Mouse (Mus musculus): ENCODE measurements around the gene Olfr248.
"Not testable (repeated sequence)": the region's sequence is repeated elsewhere in the genome, so short reads cannot be mapped to it uniquely, and the experiment has no call there.

Olfr248 gene

DNA sequence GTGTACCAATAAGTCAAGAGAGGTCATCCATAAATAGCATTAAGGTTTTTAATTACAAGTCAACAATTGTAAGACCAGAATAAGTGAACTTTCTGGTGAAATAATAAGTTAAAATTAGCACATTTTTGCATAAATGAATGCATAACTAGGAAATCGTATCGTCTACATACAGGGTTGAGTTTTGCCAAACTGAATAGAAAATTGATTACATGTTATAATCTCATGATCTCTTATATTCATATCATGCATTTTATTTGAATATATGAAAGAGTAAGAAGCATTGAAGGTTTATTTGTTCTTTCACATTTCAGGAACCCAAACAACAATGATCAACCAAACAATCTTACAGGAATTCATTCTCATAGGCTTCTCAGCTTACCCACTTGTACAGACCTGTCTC, at the start of gene Olfr248:
Olfr248 (plus strand) TSS at position 301 of the 400 bp plus-strand sequence.
- no peak for DNase-seq

DNA sequence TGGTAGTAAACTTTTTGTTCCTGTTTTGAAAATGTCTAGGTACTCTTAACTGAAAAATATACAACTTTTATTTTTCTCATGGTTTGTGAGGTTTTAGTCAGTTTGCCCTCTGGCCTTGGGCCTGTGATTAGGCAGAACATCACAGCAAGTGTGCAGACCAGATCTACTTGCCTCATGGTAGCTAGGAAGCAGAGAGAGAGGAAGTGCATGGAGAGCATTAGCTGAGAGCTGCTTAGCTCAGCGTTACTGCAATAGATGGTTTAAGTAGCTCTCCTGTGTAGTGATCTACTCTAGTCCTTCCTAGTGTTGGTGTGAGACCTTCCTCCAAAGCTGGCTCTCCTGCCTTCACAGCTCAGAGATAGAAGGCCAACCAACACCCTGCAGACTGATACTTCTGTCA, 37.2 kb upstream of the Olfr248 start:
- not testable (repeated sequence) for DNase-seq

DNA sequence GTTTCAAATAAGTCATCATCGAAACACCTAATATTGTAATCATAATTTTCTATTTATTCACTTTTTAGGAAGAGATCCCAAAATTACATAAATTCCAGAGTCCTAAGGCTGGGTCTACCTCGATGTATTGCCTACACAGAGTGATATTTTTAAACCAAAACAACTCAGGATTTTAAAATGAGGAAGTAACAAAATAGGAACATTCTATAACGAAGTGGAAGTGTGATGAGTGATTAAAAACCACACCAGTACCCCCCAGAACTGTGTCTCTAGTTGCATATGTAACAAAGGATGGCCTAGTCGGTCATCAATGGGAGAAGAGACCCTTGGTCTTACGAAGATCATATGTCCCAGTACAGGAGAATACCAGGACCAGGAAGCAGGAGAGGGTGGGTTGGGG, 36.2 kb upstream of the Olfr248 start:
- no peak for DNase-seq

DNA sequence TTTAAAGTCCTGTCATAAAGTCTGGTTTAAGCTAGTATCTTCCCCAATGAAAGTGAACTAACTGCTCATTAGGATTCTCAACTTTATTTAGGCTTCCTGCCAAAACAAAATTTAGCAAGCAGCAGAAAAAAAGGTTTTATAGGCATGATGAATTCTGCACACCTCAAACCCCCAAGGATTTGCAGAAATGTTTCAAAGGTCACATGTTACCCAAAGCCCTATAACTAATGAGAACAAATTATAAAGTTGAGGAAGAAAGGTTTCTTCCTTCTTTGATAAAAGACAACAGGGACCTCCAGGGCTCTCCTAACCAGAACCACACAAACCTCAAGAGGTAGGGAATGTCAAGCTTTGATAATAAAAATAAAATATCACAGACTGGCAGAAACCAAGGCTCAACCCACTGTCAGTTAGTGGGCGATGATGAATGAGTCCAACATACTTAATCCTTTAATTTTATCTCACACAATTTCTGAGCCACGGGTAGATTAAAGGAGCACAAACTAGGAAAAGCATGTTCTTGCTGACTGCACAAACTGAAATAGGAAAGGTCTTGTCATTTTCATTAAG, 25.9 kb upstream of the Olfr248 start, which contains the start of gene Olfr417:
Olfr417 (plus strand) TSS at position 241 of the 570 bp plus-strand sequence.
- no peak for DNase-seq

DNA sequence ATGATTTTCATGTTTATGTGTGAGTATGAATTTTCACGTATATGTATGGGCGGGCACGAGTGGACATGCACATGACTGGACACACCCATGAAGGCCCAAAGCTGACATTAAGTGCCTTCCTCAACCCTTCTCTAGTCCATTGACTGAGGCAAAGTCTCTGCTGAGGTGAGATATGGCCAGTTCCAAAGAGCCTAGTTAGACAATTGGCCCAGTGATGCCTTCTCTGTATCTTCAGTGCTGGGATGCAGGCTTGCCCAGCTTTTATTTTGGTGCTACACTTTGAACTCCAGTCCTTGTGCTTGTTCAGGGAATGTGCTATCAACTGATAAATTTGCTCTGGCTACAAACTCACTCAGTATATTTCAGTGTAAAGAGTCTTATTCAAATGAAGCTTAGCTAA, 17.0 kb upstream of the Olfr248 start:
- no peak for DNase-seq

DNA sequence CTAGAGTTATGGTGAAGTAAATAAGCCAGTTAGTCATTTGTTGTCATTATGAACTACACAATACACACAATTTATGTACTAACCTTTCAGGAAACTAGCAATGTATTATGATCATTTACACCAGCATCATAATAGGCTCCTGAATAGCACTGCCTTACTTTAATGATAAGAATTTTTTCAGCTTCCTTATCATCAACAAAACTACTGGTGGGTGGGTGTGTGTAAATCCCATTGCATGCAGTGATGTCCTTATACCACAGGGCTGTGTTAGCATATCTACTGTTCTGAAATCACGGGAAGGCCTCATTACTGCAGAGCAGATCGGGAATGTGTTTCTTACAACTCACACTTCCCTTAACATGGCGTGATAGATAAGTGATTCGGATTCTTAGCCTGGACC, 32.1 kb downstream of the Olfr248 start:
- DNase-seq = no peak

DNA sequence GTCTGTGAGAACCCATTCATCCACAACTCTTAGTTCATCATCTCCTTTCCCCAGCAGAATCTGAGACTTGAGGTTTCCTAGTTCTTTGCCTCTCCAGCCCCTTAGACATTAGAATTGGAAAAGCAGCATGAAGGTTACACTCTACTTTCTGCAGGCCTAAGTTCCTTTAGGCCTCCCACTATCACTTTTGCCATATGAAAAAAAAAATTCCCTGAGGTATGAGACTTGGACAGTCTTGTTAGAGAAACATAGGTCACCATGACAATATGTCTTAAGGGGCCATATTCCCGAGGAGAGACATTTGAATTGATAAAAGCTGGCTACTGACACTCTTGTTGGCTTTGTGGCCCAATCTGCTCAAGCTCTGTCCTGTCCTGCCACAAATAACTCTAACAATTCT, 32.9 kb downstream of the Olfr248 start, which contains the start of gene Olfr414:
Olfr414 (plus strand) TSS at position 301 of the 400 bp plus-strand sequence.
- DNase-seq = no peak

DNA sequence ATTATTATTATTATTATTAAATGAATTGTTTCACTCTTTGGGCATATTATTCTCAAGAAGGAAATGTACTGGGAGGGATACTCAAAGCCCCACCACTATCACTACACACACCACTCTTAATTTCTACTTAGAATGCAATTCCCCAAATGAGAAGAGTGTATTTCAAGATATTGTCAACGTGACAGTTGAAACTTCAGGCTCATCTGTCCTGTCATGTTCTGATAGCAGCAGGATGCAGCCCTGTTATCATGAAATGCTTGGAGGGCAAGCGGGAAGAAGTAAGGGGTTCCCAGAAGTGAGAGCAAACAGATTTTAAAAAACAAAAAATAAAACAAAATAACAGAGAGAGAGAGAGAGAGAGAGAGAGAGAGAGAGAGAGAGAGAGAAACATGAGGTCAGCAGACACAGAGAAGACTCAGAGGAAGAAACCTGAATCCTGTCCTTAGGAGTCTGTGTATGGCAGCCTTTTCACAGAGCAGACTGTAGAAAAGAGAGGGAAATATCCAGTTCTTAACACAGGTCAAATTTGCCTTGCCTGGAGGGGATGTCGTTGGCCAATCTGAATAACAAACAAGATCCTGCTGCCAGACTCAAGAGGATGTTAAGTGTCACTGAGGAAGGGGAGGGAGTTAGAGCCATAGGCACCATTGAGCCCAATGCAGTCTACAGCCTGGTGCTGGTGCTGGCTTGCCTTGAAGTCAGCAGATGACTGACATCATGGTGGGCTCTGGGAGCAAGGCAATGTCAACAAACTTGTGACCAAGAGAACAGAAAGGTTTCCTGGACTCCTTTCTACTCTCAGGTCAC, 35.5 kb downstream of the Olfr248 start:
- no peak for DNase-seq

DNA sequence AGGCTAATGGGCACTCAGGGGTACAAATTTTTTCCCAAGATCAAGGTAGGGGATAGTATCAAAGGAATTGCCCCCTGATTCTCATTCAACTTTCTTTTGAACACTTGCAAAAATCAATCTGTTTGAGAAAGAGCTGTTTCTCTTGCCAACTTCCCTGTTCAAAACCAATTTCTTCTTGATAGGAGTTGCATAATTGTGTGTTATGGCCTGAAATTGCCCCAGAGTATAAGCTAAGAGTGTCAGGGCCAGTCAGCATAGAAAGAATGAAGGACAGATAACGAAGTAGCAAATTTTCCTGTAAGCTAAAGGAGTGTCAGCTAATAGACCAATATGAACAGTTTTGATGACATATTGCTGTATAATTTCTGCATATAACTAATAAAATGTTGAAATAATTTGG, 36.6 kb downstream of the Olfr248 start:
- DNase-seq = no peak

DNA sequence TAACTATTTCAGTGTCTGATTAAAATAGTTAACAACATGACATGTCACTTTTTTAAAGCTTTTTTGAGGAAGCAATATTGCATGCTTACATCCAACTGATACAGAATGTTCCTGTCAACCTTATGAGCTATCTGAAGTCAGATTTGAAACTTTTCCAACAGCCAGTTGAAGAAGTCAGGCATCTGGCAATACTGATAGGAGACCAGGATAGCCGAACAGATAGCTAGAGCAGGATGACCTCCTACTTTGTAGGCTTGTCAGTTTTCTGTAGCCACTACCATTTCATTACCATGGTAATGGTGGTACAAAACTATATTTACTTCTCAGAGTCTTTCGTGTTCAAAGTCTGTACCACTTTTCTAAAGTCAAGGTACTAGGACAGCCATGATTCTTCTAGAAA, 37.6 kb downstream of the Olfr248 start:
- DNase-seq = no peak

DNA sequence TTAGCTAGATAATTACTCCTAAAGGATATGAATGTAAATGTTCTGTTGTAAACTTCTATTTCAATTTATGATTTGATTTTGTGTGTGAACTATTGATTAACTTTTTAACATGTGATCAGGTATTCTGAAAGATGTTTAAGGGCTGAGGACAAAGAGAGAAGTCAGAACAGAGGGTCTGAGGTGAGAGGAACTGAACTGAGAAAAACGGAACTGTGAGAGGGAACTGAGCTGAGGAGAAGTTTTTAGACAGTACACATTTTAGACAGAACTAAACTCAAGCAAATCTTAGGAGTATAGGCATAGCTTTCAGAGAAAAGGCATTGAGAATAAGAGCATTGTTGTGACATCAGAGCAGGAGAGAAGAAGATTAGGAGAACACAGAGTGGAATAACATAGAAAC, 43.3 kb downstream of the Olfr248 start:
- DNase-seq = no peak
